Mouse (Mus musculus) retina, adult 2 months (tissue): ENCODE measurements around the gene Cdh4.

Experiments used
- DNase-seq: peaks from one replicate; pipeline ENCODE4 v3.0.0-alpha.2; 2012; ENCODE audit warnings: low read depth, low spot score

Cdh4 gene

DNA sequence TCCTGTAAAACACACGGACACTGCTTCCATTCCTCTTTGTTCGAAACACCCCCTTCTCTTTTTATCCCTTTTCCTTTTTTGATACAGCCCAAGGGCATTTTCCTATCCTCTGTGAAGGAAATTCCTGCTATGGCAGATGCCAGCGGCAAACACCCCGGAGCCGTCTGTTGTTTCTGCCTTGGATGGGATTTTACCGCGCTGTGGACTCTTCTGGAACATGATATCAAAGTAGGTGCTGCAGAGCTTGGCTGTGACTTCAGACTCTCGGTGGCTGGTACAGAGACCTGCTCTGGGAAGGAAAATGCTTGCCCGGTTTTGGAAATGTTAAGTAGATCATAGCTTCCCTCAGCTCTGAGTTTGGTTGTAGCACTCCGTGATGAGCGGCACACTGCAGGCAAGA is 156.7 kb downstream of the Cdh4 start:
- no peak for DNase-seq

DNA sequence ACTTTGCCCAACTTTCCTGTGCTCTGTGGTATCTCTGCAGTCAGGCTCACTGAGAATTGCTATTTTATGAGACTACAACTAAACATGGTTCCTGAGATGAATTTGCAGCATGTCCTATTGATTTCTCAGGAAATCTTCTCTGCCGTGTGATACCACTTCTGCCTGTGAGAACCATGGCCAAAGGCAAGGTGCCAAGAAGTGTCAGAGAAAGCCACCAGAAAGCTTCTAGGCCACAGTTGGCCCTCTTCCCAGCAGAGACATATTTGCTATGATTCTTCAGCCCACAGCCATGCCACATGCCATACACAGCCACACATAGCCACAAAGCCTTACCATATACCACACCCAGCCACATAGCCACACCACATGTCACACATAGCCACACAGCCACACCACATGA is 157.7 kb downstream of the Cdh4 start:
- no peak for DNase-seq

DNA sequence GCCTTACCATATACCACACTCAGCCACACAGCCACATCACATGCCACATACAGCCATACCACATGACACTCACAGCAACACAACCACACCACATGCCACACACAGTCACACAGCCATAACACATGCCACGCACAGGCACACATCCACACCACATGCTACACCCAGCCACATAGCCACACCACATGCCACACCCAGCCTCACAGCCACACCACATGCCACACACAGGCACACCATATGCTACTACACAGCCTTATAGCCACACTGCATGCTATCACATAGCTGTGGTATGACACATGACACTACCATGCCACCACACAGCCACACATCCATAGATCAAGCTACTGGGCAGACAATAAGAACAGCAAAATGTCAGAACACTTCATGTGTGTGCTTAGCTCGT is 158.1 kb downstream of the Cdh4 start:
- no peak for DNase-seq

DNA sequence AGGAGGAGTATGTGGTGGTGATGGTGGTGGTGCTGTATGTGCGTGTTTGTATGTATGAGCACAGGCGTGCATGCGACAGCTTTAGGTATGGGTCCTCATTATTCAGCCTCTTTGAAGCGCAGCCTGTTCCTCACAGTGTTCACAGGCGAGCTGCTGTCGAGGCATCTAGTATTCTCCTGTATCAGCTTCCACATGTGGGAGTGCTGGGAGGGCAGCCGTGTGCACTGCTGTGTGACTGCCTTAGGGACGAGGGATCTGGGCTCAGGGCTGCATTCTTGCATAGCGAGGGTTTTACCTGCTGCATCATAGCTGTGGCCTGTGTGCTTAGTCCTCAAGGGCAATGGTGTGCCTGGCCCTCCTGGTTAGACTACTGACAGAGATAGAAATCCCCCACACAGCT is 158.9 kb downstream of the Cdh4 start:
- DNase-seq = no peak

DNA sequence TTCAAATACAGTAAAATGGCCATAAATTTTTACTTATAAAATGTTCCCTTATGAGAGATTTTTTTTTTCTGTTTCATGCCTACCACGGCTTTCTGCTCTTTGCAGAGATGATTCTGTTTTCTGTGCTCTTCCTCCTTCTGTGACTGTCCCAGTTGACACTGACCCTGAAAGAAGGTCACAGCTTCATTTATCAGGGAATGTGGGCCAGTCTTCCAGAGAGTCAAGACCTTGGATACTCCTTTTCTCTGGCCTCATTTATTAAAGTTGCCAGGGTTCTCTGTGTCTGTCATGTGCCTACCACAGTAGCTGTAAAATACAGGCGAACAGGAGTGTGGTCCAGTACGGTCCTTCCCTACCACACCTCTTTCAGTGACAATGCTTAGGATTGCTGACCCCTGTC is 162.5 kb downstream of the Cdh4 start:
- no peak for DNase-seq

DNA sequence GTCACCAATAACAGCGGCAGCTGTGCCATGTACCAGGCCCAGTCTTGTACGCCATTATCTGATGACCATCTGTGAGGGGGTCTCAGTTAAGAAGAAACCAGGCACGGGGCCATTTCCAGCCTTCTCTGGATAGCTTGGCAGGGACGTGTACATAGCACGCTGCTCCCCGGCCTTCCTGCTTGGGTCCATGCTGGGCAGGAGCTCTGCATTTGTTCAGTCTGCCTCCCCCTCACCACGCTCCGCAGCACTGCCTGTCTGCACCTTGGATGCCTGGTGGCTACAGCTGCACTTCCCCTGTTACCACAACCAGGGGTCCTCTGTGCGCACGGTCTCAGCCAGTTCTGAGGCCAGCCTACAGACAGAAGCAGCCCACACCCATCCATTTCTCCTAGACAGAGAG is 163.0 kb downstream of the Cdh4 start:
- DNase-seq = no peak

DNA sequence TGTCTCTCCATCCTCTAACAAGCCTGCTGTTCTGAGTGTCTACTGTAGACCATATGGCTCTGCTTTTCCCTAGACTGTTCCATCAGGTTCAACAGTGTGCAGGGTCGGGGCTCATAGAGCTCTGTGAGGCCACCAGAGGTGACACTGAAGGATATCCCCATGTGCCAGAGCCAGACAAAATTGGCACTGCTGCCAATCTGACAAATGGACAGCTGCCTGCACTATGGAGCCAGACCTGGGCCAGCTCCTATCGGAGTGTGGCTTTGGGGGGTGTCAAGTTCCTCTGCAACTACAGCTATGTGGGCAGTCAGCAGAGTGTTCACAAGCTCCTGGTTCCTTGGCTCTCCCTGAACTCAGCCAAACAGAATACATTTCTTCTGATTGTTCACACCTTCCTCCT is 164.1 kb downstream of the Cdh4 start:
- DNase-seq = no peak

DNA sequence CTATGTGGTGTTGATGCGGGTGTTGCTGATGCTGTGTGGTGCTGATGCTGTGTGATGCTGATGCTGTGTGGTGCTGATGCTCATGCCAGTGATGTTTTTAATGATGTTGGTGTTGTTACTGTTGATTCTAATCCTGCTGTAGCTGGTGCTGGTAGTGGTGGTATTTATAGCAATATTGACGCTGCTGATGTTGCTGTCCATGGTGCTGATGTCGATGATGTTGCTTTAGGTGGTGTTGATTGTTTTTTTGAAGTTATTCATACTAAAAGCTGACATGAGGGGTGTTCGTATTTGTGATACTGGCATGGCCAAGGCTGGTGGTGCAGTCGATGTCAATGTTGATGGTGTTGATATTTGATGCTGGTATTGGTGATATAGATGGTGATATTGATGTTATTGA is 173.7 kb downstream of the Cdh4 start:
- no peak for DNase-seq

DNA sequence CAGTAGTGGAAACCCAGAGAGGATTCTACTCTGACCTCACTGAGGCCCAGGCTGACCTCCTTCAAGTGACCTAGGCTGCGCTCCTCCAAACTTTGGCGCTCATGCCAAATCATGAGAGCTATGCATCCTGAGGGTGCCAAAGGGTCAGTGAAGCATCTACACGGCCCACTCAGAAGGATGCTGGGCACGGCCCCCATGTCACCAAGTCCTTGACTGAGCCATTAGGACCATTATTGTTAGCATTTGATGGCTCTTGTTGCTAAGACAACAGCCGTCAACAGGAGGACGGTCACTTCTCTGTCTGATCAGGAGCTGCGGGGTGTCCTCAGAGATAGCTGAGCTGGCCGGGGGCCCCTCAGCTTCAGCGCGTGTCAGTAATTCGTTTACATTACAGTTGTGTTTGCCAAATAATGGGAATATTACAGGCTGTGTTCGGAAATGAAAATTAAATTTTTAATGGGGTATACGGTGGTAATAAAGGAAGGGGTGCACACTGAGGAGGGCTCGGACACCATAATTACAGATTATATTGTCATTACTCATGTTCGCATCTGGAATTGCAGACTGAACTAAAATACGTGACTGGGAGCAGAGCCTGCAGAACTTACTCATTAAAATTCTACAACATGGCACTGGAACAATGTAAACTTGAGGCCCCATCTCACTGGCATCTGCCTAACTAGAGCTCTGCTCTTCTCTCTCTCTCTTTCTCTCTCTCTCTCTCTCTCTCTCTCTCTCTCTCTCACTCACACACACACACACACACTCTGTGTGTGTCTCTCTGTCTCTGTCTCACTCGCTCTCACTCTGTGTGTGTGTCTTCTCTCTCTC is 181.6 kb downstream of the Cdh4 start:
- no peak for DNase-seq

DNA sequence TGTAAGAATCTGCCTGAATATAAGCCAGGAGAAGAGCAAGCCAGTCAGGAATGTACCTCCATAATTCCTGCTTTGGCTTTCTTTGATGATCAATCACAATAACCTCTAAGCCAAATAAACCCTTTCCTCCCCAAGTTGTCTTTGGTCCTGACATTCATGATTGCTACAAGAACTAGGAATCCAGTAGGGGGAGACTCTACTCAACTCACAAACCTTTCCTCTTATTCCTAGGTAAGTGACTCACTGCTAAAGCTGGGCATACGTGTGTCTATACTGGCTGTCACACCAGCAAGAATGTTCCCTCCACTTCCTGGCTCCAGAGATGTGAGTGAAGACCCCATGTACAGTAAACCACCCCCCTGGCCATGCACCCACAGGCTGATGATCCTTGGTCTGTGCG is 185.3 kb downstream of the Cdh4 start:
- DNase-seq = no peak

DNA sequence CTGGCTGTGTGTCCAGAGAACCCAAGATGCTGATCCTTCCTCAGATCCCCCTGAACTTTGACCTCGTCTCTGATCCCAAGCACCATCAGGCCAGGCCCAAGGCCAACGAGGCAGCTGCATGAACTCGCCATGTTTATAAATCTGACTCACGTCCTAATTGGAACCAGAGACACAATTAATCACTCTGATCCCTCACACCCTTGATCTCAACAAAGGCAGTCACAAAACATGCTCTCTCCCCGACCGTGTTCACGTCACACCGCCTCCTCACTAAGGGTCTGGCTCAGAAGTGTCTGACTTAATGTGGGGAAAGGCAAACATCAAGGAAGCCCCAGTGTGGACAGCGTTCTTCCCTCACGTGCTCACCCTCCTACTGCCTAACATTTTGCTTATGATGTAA is 188.5 kb downstream of the Cdh4 start:
- no peak for DNase-seq

DNA sequence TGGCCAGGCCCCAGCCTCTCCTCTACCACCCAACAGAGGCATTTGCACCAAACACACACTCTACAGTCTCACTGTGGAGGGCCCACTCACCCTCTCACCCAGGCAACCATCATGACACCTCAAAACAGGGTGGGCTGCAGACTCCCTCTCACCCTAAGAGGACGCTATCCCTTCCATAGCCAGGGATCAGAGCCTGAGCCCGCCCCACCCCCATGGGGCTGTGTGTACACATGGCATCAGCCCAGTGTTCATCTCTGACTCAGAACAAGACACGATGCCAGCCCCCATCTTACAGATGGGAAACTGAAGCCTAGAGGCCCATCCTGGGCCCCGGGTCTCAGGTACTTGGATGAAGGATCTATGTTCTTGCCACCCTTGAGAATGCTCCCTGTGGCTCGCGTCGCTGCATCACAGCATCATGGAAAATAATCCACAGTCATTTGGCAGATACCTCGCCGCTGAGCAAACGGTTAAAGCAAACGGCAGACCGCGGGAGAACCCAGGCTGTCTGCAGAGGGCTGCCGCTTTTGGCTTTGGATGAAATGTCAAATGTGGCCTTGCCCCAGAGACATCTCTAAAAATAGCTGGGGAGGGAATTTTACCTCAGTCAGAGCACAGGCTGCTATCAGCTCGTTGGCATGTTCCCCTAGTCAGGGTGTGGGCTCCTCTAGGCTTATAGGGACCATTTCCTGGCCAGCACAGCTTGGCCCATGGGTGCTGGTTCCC is 198.5 kb downstream of the Cdh4 start:
- no peak for DNase-seq

DNA sequence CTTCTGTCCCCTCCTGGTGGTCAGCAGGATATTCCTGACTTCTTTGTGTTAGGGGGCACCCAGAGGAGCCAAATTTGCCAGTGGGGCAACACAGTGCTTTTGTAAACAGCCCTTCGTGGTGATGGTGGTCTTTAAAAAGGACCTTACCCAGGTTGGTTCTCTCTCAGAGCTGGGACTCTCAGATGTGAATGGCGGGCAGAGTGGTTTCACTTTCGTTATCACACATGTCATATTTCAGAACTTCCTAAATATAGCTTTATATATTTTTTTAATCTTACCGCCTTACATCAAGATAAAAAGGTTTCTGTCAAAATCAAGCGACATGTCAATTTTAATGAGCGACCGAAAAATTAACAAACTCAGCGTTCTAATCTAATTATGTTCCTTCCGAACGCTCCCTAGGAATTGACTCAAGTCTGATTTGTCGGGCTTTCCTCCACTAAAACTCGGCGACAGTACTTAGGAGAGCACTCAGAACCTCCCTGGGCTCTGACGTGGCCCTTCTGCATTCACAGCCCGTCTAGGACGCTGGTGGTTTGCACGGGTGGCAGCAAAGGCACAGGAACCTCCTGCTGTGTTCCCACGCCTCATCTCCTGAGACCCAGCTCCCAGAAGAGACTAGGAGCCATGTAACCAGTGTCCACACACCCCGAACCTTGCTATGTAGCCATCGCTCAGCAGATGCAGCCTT is 206.5 kb downstream of the Cdh4 start:
- no peak for DNase-seq

DNA sequence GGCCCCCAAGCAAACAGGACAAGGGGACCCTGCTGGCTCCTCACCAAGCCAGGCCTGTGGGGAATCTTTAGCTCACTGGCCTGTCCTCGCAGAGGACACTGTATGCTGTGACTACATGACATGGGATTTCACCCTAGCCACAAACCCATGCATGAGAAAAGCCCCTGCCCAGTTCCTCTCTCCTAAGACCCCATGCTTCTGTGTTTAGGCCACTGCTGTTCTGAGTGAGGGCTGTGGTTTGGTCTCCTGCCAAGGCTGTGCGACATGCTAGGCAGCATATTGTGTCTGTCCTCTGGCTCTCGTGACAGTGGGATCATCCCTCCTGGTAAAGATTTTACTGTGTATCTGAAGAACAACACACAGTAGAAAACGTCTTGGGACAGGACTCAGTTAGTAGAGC is 207.1 kb downstream of the Cdh4 start:
- no peak for DNase-seq

DNA sequence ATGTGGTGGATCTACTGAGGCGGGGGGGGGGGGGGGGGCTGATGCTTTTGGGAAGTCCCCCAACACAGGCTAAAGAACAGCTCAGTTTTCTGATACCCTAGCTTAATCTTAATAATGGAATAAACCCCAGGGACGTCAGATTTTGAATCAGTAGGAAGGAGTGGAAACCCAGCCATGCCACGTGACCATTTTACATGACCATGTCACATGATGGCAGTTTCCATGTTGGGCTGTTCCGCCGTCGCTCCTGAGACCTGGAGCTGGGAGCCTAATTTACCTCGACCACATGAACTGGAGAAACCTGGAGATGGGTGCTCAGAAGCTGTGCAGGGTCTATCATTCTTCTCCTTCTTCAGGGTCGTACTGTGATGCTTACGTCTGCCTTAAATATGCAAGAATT is 207.9 kb downstream of the Cdh4 start:
- DNase-seq = no peak

DNA sequence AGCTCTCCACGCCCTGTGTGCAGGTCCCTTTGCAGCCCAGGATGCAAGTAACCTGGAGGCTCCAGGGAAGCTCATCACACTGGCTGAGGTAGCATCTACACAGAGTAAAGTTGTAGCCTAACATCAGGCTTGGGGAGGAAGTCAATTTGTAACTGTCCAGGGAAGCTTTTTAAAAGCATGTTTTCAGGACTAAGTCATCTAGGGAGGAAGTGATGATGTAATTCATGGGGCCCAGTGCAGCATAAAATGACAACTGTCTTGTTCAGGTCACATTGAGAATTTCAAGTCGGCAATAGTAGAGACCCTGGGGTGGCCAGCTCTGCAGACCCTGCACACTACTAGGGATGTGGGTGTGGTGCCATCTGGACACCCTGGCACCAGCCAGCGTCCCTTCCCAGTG is 213.3 kb downstream of the Cdh4 start:
- no peak for DNase-seq

DNA sequence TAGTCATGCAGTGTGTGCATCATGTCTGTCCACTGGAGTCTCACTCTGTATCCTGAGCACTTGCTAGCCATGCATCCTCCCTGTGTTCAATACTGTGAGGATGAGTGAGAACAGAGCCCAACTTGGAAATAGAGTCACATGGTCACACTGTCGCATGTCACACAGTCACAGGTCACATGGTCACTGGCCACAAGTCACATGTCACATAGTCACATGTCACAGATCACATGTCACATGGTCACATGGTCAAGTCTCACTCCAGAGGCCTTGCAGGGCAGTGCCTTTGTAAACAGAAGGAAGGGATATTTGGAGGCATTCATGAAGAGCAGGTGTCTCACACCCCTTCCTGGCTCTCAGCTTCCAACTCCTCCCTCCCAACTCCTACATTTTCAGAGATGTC is 217.0 kb downstream of the Cdh4 start:
- no peak for DNase-seq

DNA sequence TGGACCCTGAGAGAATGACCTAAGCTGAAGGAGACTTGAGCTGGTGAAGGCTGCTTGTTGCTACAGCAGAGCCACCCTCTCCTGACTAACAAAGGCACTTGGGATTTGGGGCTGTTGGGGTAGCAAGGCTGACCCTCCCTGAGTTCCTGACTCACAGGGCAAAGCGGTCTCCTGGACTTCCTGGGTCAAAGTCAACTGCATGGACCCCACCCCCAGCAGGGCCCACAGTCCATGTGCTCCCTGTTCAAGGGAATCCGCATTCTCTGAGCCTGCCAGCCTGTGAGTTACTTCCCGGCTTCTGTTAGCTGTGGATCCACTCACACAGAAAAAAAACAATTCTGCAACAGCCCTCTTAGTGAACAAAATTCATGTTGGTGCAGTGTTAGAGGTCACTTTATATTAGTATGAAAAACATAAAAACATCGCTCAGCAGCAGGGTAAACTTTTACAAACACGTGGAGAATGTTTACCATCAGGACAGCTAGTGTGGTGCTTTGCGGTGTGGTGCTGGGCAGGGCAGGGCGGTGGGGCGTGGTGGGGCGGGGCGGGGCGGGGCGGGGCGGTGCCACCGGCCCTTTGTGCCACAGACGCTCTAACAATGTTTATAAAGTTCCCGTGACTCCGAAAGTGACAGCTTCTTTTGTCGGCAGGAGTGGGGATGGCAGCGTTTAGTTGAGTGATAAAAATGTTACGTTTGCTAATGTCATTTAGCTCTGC is 219.9 kb downstream of the Cdh4 start:
- no peak for DNase-seq

DNA sequence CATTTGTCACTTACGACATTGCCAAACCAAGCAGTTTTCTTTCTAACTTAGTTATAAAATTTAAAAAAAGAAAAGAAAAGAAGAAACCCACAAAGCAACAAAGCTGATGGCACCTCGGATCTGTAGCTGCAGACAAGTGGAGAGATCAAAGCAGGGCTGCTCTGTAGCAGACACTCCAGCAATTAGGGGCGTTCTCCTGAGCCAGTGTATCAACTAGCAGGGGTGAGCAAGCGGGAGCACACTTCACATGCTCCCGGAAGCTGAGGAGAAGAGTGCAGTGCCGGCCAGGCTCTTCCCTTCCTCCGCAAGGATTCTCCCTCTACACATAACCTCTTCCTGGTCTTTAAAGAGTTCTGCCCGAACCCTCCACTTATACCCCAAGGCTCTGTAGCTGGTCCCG is 220.5 kb downstream of the Cdh4 start:
- no peak for DNase-seq

DNA sequence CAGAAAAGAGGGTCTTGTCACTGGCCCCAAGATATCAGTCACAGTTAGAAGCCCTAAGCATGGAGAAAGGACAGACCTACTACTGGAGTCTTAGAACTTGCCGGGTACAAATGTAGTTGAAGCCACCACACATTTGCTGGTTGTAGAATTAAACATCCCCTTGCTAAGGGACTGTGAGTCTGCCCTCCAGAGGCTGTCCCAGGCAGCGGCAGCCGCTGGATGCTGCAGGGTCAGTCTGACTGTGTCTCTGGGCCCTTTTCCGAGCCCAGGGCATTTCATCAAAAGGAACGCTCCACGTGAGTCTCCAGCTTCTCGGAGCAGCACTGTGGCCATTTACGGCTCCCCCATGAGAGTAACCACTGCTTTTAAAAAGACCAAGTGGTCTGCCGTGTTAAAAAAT is 221.4 kb downstream of the Cdh4 start:
- DNase-seq = no peak

DNA sequence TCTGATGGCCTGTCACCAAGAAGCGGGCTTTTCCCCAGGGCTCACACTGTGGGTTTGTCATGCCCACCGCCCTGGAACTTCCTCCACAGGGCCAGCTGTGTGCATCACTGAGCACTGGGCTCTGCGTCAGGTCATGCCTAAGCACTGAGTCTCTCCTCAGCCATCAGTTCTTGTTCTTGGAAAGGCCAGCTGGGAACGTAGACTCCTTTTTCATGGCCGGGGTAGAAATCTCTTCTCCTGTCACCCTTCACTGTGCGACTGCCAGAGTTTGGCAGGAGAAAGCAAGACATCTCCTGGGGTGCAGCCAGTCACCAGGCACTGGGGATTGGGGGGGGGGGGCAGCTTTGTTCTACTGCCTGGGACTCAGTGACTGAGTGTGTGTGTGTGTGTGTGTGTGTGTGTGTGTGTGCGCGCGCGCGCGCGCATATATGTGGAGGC is 222.0 kb downstream of the Cdh4 start:
- DNase-seq = no peak

DNA sequence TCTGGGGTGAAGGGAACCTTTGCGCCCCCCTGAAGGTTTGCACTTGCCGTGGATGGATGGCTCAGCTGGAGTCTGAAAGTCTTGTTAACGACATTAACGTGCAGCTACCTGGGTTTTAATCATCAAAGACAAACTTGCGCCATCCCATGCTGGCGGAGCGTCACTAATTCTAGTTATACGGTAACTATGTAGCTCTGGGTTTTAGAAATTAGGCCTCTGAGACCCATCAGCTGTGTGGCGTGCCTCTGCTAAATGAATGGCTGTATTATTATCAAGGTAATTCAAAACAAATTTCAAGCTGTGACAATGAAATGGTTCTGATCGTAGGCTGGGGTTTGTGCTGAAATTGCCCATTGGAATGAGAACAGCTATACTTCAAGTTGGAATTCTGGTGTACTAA is 228.5 kb downstream of the Cdh4 start:
- DNase-seq = no peak
